Mouse (Mus musculus): Measurements from ENCODE around the gene 1700012B07Rik.

Gene 1700012B07Rik

DNA sequence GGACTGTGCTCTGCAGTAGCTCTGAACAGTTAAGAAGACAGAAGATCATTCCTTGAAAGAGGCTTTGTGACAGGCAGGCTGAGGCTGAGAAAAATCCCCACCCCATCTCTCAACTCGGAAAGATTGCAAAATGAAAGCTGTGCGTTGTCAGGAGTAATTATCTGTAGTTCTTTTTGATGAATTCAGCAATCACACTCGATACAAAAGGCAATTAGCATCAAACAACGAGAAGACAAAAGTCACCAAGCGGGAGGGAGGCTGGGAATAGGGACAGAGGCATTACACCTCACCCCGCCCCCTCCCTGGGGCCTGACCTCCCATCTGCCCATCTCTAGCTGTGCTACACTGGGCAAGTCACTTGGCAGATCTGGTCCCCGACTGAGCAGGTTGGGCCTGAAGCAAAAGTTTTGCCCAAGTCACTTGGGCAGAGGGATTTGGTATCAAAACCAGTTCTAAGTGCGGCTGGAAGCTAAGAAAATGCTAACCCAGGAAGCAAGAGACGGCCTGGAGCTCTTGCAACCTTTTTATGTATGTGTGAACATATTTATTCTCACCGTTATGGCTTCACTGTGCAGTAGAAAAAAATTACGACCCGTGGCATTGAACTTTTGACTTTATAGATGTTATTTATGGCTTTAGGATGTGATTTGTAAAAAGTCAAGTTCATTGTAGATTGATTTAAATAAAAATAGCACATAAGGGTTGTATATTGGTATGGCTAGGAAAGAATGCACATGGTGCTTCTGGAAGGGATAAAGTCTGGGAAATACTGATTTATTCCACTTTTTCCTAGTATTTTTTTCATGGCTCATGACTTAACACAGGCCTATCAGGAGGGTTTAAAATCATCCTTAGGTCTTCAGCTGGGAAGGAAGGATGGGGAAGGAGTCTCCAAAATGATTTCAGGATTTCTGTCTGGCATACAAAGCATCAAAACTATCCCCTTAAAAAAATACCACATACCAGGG is 75.9 kb downstream of the 1700012B07Rik start:
- DNase-seq (ENCODE audit: low spot score in 2 of 2), result no peak

DNA sequence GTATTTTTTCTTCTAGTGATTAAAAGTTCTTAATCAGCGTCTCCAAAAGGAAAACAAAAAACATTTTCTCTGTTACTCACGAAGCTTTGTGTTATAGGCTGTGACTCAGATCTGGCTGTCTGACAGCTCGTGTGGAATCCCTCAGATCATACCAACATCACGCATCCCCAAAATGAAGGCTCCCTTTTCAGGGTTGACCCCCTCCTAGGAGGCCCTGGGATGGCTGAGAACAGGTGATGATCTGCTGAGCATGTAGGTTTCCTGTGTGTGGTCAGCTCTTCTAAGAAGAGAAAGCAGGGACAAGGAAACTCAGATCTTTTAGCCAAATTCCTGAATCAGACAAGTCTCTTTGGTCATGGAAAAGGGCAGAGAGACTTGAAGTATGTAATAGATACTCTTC is 82.6 kb downstream of the 1700012B07Rik start:
- no peak for DNase-seq (ENCODE audit: low spot score in 2 of 2)

DNA sequence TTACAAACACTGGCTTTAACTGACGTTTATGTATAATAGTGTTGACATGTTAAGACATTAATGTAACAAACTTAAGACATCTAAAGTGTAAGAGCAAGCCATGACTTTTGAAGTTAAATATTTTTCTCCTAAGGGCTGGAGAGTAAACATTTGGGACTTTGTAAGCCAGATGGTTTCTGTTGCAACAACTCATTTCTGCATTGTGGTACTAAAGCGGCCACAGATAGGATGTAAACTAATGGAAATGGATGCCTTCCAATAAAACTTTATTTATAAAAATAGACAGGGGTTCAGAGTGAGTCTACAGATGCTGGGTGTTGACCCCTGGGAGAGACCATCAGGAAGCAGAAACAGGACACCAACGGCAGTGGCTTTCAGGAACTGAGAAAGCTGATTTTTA is 89.9 kb downstream of the 1700012B07Rik start:
- DNase-seq (ENCODE audit: low spot score in 2 of 2), result no peak

All from thymus, postnatal 10 days (tissue).